Mouse (Mus musculus): Measurements from ENCODE around the gene Sec31a.

- TF ChIP-seq CTCF (IDR thresholded peaks at IDR 0.05) (no peak), EP300 (IDR thresholded peaks at IDR 0.05) (no peak)
Observed at GRCm38 (mm10) chr5:100367051-100367450, 49.0 kb downstream of the Sec31a start.

Measured in lung, postnatal 0 days (tissue).